Mouse (Mus musculus) CH12F3 (cell line): ENCODE data around the gene Osbpl5.

Experiments
- in situ Hi-C: fragments of 300-500 bp; cut with MboI; formaldehyde crosslinking; loops from 2 replicates; pipeline ENCODE4 v1.14.3; 2020; ENCODE audit warnings: low sequenced_read_pairs

Gene Osbpl5

DNA sequence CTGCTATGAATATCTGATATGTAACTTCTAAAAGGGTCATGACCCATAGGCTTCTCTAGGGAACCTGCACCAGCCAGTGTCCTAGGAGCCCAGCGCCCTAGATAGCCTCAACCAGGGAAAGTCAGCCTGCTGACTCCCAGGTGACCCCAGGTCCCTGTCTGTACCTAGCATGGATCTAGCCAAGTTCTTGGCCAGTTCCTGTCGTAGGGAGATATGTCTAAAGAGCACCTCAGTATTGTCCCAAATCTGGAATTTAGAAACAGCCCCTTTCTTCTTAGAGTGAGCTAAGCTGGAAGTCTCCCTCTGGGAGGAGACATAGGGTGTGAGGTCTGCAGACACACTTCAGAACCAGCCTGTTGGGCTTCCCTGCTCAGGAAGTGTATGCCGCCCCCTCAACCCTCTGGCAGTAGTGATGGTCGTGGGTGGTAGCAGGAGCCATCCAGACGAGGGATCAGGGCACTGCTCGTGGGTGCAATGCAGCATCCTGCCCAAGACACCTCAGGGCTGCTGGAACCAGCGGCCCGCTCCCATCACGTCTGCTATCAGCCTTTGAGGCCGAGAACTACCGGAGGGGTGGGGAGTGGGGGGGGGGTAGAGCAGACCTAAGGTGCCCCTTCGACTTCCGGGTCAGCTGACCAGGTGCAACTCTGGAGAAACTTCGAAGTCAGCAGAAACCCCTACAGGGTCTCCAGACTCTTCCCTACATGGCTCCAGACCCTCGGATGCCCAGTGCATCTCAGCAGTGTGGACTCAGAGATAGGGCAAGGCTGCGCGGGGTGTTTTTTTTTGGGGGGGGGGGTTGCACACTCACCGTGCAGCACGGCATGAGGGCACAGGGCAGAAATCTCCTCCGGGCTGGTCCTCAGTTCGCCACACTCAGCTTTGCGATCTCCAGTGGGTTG lies at the start of gene Osbpl5:
Gene Osbpl5, minus strand, starts transcription at position 861 of the 902 bp plus-strand sequence.
- in situ Hi-C loops: loop anchor here (25.0 kb wide), 1 partner anchor 169 kb away; no protein-coding TSS in a partner anchor

- in situ Hi-C loops: no loop called here
These were observed 48.4 kb upstream of the Osbpl5 start for GRCm38 (mm10) chr7:143805199-143805624.

GRCm38 (mm10) chr7:143801195-143802065 lies 44.6 kb upstream of the Osbpl5 start:
- in situ Hi-C loops: no loop called here

GRCm38 (mm10) chr7:143800770-143801169 lies 44.0 kb upstream of the Osbpl5 start:
- in situ Hi-C loops: no loop called here

GRCm38 (mm10) chr7:143798783-143799182 lies 42.0 kb upstream of the Osbpl5 start:
- in situ Hi-C loops: no loop called here

DNA sequence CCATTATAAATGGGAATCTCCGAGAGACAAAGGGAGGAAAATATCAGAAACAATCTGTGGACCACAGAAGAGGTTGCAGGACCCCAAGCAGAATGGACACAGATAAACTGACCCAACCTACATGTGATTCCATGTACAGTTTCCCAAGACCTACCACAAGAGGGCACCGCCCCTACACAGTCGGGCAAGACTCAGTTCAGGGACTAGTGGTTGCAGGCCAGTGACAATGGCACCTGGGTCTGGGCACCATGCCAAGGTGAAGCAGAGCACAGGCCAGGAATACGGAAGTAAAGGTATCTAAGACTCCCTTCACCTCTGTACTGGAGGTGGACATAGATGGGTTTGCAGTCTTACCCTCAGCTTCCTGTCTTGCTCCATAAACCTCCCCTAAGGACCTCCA lies 36.3 kb upstream of the Osbpl5 start:
- in situ Hi-C loops: no loop called here

GRCm38 (mm10) chr7:143792336-143792985 lies 35.7 kb upstream of the Osbpl5 start:
- in situ Hi-C loops: no loop called here

- in situ Hi-C loops: no loop called here
These were observed 27.4 kb upstream of the Osbpl5 start, which contains the start of gene Mrgpre for GRCm38 (mm10) chr7:143783996-143784829. Gene Mrgpre, minus strand, starts transcription at chr7:143784500.

- in situ Hi-C loops: no loop called here
These were observed 26.7 kb upstream of the Osbpl5 start for GRCm38 (mm10) chr7:143783378-143783995.

- in situ Hi-C loops: no loop called here
These were observed 20.6 kb upstream of the Osbpl5 start for GRCm38 (mm10) chr7:143777375-143777774.

DNA sequence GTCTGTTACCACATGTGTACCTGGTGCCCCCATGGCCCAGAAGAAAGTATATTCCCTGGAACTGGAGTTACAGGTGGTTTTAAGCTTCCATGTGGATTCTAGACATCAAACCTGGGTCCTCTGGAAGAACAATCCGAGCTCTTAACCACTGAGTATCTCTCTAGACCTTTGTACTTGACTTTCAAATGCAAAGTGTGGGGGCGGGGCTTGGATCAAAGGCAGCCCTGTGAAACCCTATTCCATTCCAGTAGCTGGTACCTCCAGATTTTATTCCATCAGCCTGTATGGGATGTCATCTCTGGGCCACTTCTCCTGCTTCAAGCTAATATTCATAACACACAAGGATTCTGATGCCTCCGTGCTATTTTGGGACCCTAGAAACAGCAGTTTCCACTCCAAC lies 19.4 kb upstream of the Osbpl5 start:
- in situ Hi-C loops: no loop called here

DNA sequence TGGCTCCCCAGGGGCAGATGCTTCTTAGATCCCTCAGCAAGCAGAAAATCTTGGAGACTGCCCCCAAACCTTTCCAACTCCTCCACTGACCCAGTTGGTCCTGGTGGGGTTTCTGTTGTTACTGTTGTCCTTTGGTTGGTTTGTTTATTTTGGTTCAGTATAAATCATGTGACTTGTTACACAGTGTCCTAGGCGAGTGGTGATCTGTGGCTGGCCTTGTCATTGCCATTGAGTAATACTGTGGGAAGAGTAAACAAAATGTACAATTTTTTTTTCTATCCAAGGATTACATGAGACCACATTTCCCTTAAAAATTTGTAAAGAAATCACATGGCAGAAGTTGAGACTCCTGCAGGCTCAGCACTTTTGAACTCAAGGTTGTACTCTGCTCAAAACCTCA lies 12.7 kb upstream of the Osbpl5 start:
- in situ Hi-C loops: loop anchor here (25.0 kb wide), 1 partner anchor 182 kb away; no protein-coding TSS in a partner anchor

GRCm38 (mm10) chr7:143768267-143768666 lies 11.5 kb upstream of the Osbpl5 start:
- in situ Hi-C loops: loop anchor here (25.0 kb wide), 1 partner anchor 181 kb away; no protein-coding TSS in a partner anchor

DNA sequence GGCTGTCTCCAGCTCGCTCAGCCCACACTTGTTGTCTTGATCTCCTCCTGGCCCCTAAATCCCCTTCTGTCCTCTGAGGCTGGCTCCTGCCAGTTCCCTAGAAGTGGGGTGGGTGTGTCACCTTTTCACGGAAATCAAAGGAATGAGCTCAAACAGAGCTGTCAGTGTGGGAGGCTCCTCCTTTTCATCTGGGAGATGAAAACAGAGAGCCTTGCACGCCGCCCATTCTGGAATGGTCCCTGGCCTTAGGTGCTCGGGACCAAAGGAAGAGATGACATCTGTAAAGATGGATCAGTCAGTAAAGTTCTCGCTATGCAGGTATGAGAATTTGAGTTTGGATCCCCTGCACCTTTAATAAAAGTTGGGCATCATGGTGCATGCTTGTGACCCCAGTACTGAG lies 10.1 kb upstream of the Osbpl5 start, which contains the start of gene Mrgprg:
Gene Mrgprg, minus strand, starts transcription at position 101 of the 400 bp plus-strand sequence.
- in situ Hi-C loops: loop anchor here (25.0 kb wide), 1 partner anchor 180 kb away; no protein-coding TSS in a partner anchor

GRCm38 (mm10) chr7:143764876-143765530 lies 8.2 kb upstream of the Osbpl5 start:
- in situ Hi-C loops: loop anchor here (5.0 to 25.0 kb wide), 2 partner anchors 58 to 178 kb away; no protein-coding TSS in a partner anchor

- in situ Hi-C loops: loop anchor here (5.0 to 25.0 kb wide), 2 partner anchors 56 to 176 kb away; no protein-coding TSS in a partner anchor
These were observed 7.0 kb upstream of the Osbpl5 start for GRCm38 (mm10) chr7:143763794-143764193.

GRCm38 (mm10) chr7:143758956-143759355 lies 2.2 kb upstream of the Osbpl5 start:
- in situ Hi-C loops: loop anchor here (25.0 kb wide), 1 partner anchor 172 kb away; no protein-coding TSS in a partner anchor

GRCm38 (mm10) chr7:143757696-143758095 lies 911 bp upstream of the Osbpl5 start:
- in situ Hi-C loops: loop anchor here (25.0 kb wide), 1 partner anchor 170 kb away; no protein-coding TSS in a partner anchor
